Mouse (Mus musculus): ENCODE results near the gene Carnmt1.

The Carnmt1 gene

GRCm38 (mm10) chr19:18716374-18716773 is 45.8 kb downstream of the Carnmt1 start:
- peak; percentile 73 for DNase-seq

DNA sequence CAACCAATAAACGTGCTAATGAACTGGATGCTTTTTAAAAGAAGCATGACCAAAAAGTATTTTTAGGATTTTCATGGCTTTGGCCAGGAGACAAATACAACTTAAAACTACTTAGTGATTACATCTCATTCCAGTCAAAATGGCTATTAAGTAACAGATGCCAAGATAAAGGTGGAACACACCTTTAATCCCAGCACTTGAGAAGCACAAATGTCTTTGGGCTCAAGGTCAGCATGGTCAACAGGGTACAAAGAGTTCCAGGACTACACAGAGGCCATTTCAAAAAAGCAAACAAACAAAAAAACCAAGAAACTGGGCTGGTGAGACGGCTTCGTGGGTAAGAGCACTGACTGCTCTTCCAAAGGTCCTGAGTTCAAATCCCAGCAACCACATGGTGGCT is 49.8 kb downstream of the Carnmt1 start:
- DNase-seq = no peak

DNA sequence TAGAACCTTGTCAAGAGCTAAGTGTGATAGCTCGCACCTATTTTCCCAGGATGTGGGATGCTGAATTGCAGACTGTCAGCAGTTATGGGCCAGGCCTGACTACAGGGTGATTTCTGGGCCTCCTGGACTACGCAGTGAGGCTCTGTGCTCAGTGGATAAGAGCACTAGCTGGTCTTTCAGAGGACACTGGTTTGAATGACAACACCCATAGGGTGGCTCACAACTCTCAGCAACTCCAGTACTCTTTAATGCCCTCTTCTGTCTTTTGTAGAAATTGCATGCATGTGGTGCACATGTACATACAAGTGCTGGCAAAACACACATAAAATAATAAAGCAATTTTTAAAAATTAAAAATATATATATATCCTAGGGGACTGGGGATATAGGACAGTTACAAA is 54.6 kb downstream of the Carnmt1 start:
- DNase-seq = no peak

- DNase-seq = no peak
Observed at GRCm38 (mm10) chr19:18730255-18730654, 59.7 kb downstream of the Carnmt1 start.

- DNase-seq = no peak
Observed at GRCm38 (mm10) chr19:18731077-18731476, 60.5 kb downstream of the Carnmt1 start.

DNA sequence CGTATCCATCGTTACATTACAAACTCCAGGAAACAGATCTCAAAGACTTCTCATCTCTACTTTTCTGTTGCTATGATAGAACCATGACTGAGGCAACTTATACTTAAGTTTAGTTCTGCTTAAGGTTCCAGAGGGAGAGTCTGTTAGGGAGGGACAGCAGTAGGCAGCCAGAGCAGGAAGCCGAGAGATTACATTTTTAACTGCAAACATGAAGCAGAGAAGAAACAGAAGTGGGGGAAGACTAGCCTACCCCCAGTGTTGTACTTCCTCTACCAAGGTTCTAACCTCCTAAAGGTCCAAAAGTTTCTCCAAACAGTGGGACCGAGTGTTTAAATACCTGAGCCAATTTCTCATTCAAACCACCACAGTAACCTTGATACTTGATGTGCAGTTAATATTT is 65.3 kb downstream of the Carnmt1 start:
- no peak for DNase-seq

DNA sequence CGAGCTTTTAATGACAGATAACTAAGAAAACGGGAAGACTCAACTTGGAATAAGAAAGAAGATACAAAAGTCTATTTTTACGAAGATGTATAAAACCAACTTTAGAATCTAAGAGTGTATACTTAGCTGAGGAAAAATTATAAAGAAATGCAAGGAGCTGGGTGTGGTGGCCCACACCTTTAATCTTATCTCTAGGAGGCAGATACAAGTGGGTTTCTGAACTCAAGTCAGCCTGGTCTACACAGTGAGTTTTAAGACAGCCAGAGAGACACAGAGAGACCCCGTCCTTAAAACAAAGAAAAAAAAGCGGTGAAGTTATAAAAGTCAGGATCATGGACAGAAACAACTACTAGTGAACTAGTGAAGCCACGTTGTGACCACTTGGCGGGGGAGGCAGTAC is 68.6 kb downstream of the Carnmt1 start:
- no peak for DNase-seq

- no peak for DNase-seq
Observed at GRCm38 (mm10) chr19:18743946-18744345, 73.4 kb downstream of the Carnmt1 start.

GRCm38 (mm10) chr19:18746576-18747340 is 76.2 kb downstream of the Carnmt1 start:
- DNase-seq = no peak

DNA sequence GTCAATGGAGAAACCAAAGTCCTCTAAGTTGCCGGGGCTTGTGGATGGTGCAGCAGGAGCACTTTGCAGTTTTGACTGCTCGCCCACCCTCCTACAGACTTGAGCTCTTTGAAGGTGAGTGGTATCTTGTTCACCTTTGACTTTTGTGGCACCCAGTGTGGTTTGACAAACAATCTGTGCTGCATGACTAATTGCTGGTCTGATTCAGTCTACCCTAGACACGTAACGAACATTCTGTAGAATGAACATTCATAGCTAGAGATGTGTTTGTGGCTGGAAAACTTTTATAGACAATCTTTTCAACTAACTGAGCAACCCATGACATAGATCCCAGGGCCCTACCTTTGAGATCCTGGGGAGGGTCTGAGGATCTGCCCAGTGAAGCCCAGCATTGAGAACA is 76.8 kb downstream of the Carnmt1 start:
- no peak for DNase-seq

DNA sequence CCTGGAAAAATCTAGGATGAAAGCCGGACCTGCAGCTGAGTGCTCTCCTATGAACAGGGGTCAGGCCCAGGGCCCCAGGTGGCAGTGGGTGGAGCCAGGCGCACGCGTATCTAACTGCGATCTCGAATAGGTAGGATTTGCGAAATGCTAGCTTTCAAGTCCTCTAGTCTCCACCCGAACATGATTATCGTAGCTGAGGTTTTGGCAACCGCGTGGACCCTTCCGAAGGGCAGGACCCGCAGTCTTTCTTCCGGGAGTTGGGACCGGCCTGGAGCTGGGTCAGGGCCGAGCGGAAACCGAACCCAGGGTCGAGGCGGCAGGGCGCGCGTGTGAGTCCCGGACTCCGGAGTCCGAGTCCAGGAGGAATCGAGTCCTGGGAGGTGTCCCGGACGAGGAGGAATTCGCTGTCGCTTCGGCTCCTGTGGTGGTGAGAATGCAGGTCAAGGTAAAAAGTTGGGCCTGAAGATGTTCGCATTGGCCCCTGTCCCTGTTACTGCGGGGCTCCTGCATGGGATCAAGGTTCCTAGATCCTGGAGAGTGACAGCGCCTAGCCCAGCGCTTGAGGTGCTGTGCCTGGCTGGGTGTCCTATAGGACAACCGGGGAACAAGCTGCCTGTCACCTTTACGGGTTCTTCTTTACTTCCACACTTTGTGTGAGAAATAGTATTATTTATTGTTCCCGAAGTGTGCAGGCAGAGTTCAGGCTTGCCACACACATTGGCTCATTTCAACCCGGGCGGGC is 79.2 kb downstream of the Carnmt1 start, which contains the start of gene Trpm6:
TSS of gene Trpm6 (plus strand) at position 386 of the 742 bp plus-strand sequence.
- DNase-seq = no peak
